Mouse (Mus musculus): ENCODE measurements at regions not wholly inside any gene's neighbourhood (a gene's known extent, or its start where the extent isn't known, plus 50 kb on each side); places are given as distances from the start of the nearest gene placed in this dataset.

GRCm38 (mm10) chr14:19208507-19208906 lies 210.2 kb downstream of the Gm21738 start:
- no peak for TF ChIP-seq CTCF (IDR thresholded peaks at IDR 0.05; ENCODE audit: extremely low read depth, insufficient read depth, low read length)
- TF ChIP-seq POLR2A (IDR thresholded peaks at IDR 0.05; ENCODE audit: extremely low read depth, insufficient read depth, low read length), result no peak
